ENCODE assay signal across 25 mouse cellular contexts in the genomic region with DNA sequence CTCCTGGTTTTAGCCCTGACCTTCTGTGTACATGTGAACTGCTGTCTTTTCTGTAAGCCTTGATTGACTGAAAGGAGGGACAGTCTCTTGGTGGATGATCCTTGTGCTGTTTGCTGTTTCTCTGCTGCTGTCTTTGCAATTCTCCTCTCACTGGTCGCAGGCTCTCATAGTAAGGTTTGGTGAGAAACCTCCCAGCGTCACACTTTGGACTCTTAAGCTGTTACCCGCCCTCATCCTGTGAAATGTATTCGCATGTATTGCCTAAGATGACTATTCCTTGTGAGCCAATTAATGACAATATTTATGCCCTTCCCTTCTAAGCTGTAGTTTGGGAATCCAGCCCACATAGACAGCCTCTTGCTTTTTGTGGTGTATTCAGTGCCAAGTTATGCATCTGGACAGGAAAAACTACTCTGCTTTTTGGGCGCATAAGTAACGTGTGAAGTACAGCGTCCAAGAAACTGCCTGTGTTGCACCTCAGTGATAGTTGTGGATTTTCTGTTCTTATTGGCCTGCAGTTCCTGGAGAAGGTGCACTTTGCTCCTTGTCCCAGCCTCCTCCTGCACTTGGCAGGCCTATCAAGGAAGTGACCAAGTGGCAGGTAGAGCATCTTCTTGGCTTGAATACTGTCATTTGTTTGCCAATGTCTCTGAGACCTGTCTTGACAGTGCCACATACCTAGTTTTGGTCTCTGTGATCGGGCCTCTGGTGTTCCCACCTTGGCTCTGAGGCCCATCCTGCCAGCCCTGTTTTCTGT. TPM values are rescaled to one million over a fixed set of nuclear protein-coding genes. Genes with fewer than 3 reads are reported as not detected.
DNase-seq lines count a peak whose midpoint lies in the region; ATAC-seq lines count a peak whose summit lies in the region.
"Had no signal": no experiment of that assay in that cellular context is flagged by ENCODE, and none has a peak within 500 bp of the region (broad histone marks: within the 10 kb centered on the region; RNA-seq: fewer than 3 reads in every experiment).

No protein-coding gene starts in this region.

- ATAC-seq in frontal cortex, adult (ENCODE audit: low TSS enrichment): peak; percentile 27; the same call in 1 of the 2 replicates
- no peak for ATAC-seq in kidney, embryonic 14.5 days (ENCODE audit: low FRiP score, low TSS enrichment)
- ATAC-seq in intestine, embryonic 16.5 days: peak; percentile 75
- ATAC-seq in heart, embryonic 12.5 days (ENCODE audit: insufficient number of reproducible peaks, low FRiP score): no peak
- ATAC-seq: forebrain, embryonic 14.5 days; midbrain, embryonic 16.5 days had no signal

- H3K4me3 ChIP-seq in kidney, embryonic 14.5 days (ENCODE audit: low read length): no peak overlapping the region
- H3K4me3 ChIP-seq in intestine, embryonic 16.5 days (ENCODE audit: low read length): no peak overlapping the region
- H3K4me3 ChIP-seq in heart, embryonic 12.5 days: no peak overlapping the region
- H3K4me3 ChIP-seq: embryonic facial prominence, embryonic 13.5 days; erythroblast, embryonic 14.5 days; hindbrain, embryonic 13.5 days; limb, embryonic 10.5 days; liver, embryonic 15.5 days; neural tube, embryonic 15.5 days had no signal

- WGBS in kidney, embryonic 14.5 days: 94% methylated on average over 8 of the region's 8 CpGs
- 78% methylated on average over 8 of the region's 8 CpGs for WGBS in intestine, embryonic 16.5 days
- WGBS in heart, embryonic 12.5 days: 90% methylated on average over 8 of the region's 8 CpGs

- H3K36me3 ChIP-seq in kidney, embryonic 14.5 days (ENCODE audit: control insufficient read depth, insufficient read depth, low read length): peaks cover 77% of the 10 kb centered on the region
- peaks cover 27% of the 10 kb centered on the region for H3K36me3 ChIP-seq in intestine, embryonic 16.5 days (ENCODE audit: control insufficient read depth, insufficient read depth, low read length)
- peaks cover 84% of the 10 kb centered on the region for H3K36me3 ChIP-seq in heart, embryonic 12.5 days

- H3K27ac ChIP-seq in kidney, embryonic 14.5 days (ENCODE audit: low read depth, low read length): no peak overlapping the region
- H3K27ac ChIP-seq in intestine, embryonic 16.5 days (ENCODE audit: low read length): peak overlapping the region; percentile 59; the same call in 1 of the 2 replicates
- H3K27ac ChIP-seq in heart, embryonic 12.5 days (ENCODE audit: poor library complexity, severe bottlenecking): no peak overlapping the region
- H3K27ac ChIP-seq: embryonic facial prominence, embryonic 13.5 days; hindbrain, embryonic 13.5 days; limb, embryonic 10.5 days; liver, embryonic 15.5 days; macrophage; neural tube, embryonic 15.5 days had no signal

- no peak for DNase-seq in frontal cortex, postnatal 25 days (ENCODE audit: low spot score in 2 of 2)
- DNase-seq in kidney, postnatal 14 days: peak; percentile 7
- DNase-seq in left cerebral cortex, adult 9 months (ENCODE audit: low spot score in 2 of 2): no peak
- DNase-seq: adrenal gland, postnatal 14 days; cerebellum, adult 8-10 months; cerebellum, postnatal 36 days; embryo, embryonic 11 days; gastrocnemius, postnatal 14 days; heart, adult 18-20 months; heart, postnatal 36 days; liver; thymus, postnatal 36 days had no signal

- no peak overlapping the region for H3K4me2 ChIP-seq in kidney, embryonic 14.5 days (replicated peaks; ENCODE audit: low read depth, low read length)
- H3K4me2 ChIP-seq in intestine, embryonic 16.5 days (ENCODE audit: low read depth, low read length): no peak overlapping the region
- H3K4me2 ChIP-seq in heart, embryonic 12.5 days: no peak overlapping the region
- H3K4me2 ChIP-seq: embryonic facial prominence, embryonic 13.5 days; hindbrain, embryonic 13.5 days; liver, embryonic 15.5 days; neural tube, embryonic 15.5 days had no signal

- no peak overlapping the region for H3K9ac ChIP-seq in kidney, embryonic 14.5 days (ENCODE audit: low read depth, low read length)
- H3K9ac ChIP-seq in intestine, embryonic 16.5 days (ENCODE audit: low read depth, low read length): no peak overlapping the region
- no peak overlapping the region for H3K9ac ChIP-seq in heart, embryonic 12.5 days
- H3K9ac ChIP-seq: embryonic facial prominence, embryonic 13.5 days; hindbrain, embryonic 13.5 days; liver, embryonic 15.5 days; neural tube, embryonic 15.5 days had no signal

- no peaks in the 10 kb centered on the region for H3K9me3 ChIP-seq in kidney, embryonic 14.5 days (ENCODE audit: control insufficient read depth, low read length)
- H3K9me3 ChIP-seq in intestine, embryonic 16.5 days (ENCODE audit: control insufficient read depth, low read length): no peaks in the 10 kb centered on the region
- no peaks in the 10 kb centered on the region for H3K9me3 ChIP-seq in heart, embryonic 12.5 days (replicated peaks)
- H3K9me3 ChIP-seq: embryonic facial prominence, embryonic 13.5 days; hindbrain, embryonic 13.5 days; limb, embryonic 10.5 days; liver, embryonic 15.5 days; neural tube, embryonic 15.5 days had no signal

- H3K4me1 ChIP-seq in kidney, embryonic 14.5 days (ENCODE audit: control insufficient read depth, insufficient read depth, low read length): no peaks in the 10 kb centered on the region
- H3K4me1 ChIP-seq in intestine, embryonic 16.5 days (ENCODE audit: control insufficient read depth, insufficient read depth, low read length): peaks cover 10% of the 10 kb centered on the region
- peaks cover 7% of the 10 kb centered on the region for H3K4me1 ChIP-seq in heart, embryonic 12.5 days (replicated peaks)
- H3K4me1 ChIP-seq: embryonic facial prominence, embryonic 13.5 days; hindbrain, embryonic 13.5 days; limb, embryonic 10.5 days; liver, embryonic 15.5 days; neural tube, embryonic 15.5 days had no signal

- H3K27me3 ChIP-seq in kidney, embryonic 14.5 days (ENCODE audit: control insufficient read depth, insufficient read depth, low read length): no peaks in the 10 kb centered on the region
- no peaks in the 10 kb centered on the region for H3K27me3 ChIP-seq in intestine, embryonic 16.5 days (replicated peaks; ENCODE audit: control insufficient read depth, insufficient read depth, low read length)
- H3K27me3 ChIP-seq in heart, embryonic 12.5 days (replicated peaks): no peaks in the 10 kb centered on the region
- H3K27me3 ChIP-seq: embryonic facial prominence, embryonic 13.5 days; hindbrain, embryonic 13.5 days; liver, embryonic 15.5 days; neural tube, embryonic 15.5 days had no signal

RNA-seq across cellular contexts. Expression of gene Ears2, which starts 12.9 kb away (rescaled TPM):
- polyA plus RNA-seq in kidney, embryonic 14.5 days (2014; fragmentation: Nextera tagmentation; extraction: Ambion mirVana): 13.4 and 19.6 TPM in 2 replicates
- 19.4 and 20.7 TPM in 2 replicates for polyA plus RNA-seq in intestine, embryonic 16.5 days (2015; fragmentation: Nextera tagmentation; extraction: Ambion mirVana)
- polyA plus RNA-seq in heart, embryonic 12.5 days (2016; fragmentation: Nextera tagmentation; extraction: Ambion mirVana): 24.7 and 25.0 TPM in 2 replicates

RNA-seq across cellular contexts. Expression of gene Ubfd1, which starts 13.0 kb away (rescaled TPM):
- polyA plus RNA-seq in kidney, embryonic 14.5 days (2014; fragmentation: Nextera tagmentation; extraction: Ambion mirVana): 60.0 and 101 TPM in 2 replicates
- 39.5 and 45.3 TPM in 2 replicates for polyA plus RNA-seq in intestine, embryonic 16.5 days (2015; fragmentation: Nextera tagmentation; extraction: Ambion mirVana)
- polyA plus RNA-seq in heart, embryonic 12.5 days (2016; fragmentation: Nextera tagmentation; extraction: Ambion mirVana): 73.5 and 75.0 TPM in 2 replicates

RNA-seq across cellular contexts. Expression of gene Ndufab1, which starts 21.7 kb away (rescaled TPM):
- polyA plus RNA-seq in kidney, embryonic 14.5 days (2014; fragmentation: Nextera tagmentation; extraction: Ambion mirVana): 713 and 832 TPM in 2 replicates
- 981 and 993 TPM in 2 replicates for polyA plus RNA-seq in intestine, embryonic 16.5 days (2015; fragmentation: Nextera tagmentation; extraction: Ambion mirVana)
- 1,263 and 1,284 TPM in 2 replicates for polyA plus RNA-seq in heart, embryonic 12.5 days (2016; fragmentation: Nextera tagmentation; extraction: Ambion mirVana)

RNA-seq across cellular contexts. Expression of gene Palb2, which starts 52.8 kb away (rescaled TPM):
- 16.8 and 23.0 TPM in 2 replicates for polyA plus RNA-seq in kidney, embryonic 14.5 days (2014; fragmentation: Nextera tagmentation; extraction: Ambion mirVana)
- 9.1 and 10.8 TPM in 2 replicates for polyA plus RNA-seq in intestine, embryonic 16.5 days (2015; fragmentation: Nextera tagmentation; extraction: Ambion mirVana)
- polyA plus RNA-seq in heart, embryonic 12.5 days (2016; fragmentation: Nextera tagmentation; extraction: Ambion mirVana): 13.2 and 14.1 TPM in 2 replicates

RNA-seq across cellular contexts. Expression of gene Dctn5, which starts 52.9 kb away (rescaled TPM):
- 107 and 113 TPM in 2 replicates for polyA plus RNA-seq in kidney, embryonic 14.5 days (2014; fragmentation: Nextera tagmentation; extraction: Ambion mirVana)
- 117 and 122 TPM in 2 replicates for polyA plus RNA-seq in intestine, embryonic 16.5 days (2015; fragmentation: Nextera tagmentation; extraction: Ambion mirVana)
- polyA plus RNA-seq in heart, embryonic 12.5 days (2016; fragmentation: Nextera tagmentation; extraction: Ambion mirVana): 70.1 and 73.9 TPM in 2 replicates

Comparison
In these comparisons a context has a peak if more than half of its experiments do, and no peak if none do; other contexts are left out.
1. ATAC-seq: peak in frontal cortex, adult (single experiment) and intestine, embryonic 16.5 days (single experiment); none in kidney, embryonic 14.5 days (single experiment) and heart, embryonic 12.5 days (single experiment).